Mouse (Mus musculus) erythroblast, adult 5-6 weeks (primary cell): Measurements from ENCODE around the gene Igbp1. TPM values are rescaled to one million over a fixed set of nuclear protein-coding genes. Genes with fewer than 3 reads are reported as not detected.

Source experiments
- total RNA-seq, 2 experiments: library from RNA; stranded (forward) in 1 of 2; stranded (reverse) in 1 of 2; fragments of 150-400 nt in 1 of 2; fragments of 200-764, 138-1000 nt in 1 of 2; gene quantifications; 2 replicates each; pipeline versions ENCODE4 v1.2.3 to v1.2.4; 2015 to 2017; ENCODE audit warnings: low replicate concordance in 2 of 2

Igbp1 gene
- total RNA-seq, 2 experiments from 2014 or later: 18.7 to 22.1 TPM

Other genes starting within 250 kb of the Igbp1 start
- gene Otud6a, start 65.3 kb upstream of the Igbp1 start, total RNA-seq (2015; ENCODE audit: low replicate concordance): not detected in 2 replicates
- not detected in 2 replicates for gene Otud6a, start 65.3 kb upstream of the Igbp1 start, total RNA-seq (2017; ENCODE audit: low replicate concordance)
- gene Awat2, start 51.6 kb upstream of the Igbp1 start, total RNA-seq (2015; ENCODE audit: low replicate concordance): not detected in 2 replicates
- not detected in 2 replicates for gene Awat2, start 51.6 kb upstream of the Igbp1 start, total RNA-seq (2017; ENCODE audit: low replicate concordance)
- not detected in 2 replicates for gene Dgat2l6, start 30.5 kb downstream of the Igbp1 start, total RNA-seq (2015; ENCODE audit: low replicate concordance)
- gene Dgat2l6, start 30.5 kb downstream of the Igbp1 start, total RNA-seq (2017; ENCODE audit: low replicate concordance): not detected in 2 replicates
- not detected in 2 replicates for gene Awat1, start 78.0 kb downstream of the Igbp1 start, total RNA-seq (2015; ENCODE audit: low replicate concordance)
- not detected in 2 replicates for gene Awat1, start 78.0 kb downstream of the Igbp1 start, total RNA-seq (2017; ENCODE audit: low replicate concordance)
- gene P2ry4, start 100.6 kb downstream of the Igbp1 start, total RNA-seq (2015; ENCODE audit: low replicate concordance): not detected in 2 replicates
- gene P2ry4, start 100.6 kb downstream of the Igbp1 start, total RNA-seq (2017; ENCODE audit: low replicate concordance): 0.14 TPM in 1 of 2 replicates, not detected in the other
- not detected in 2 replicates for gene Arr3, start 111.2 kb downstream of the Igbp1 start, total RNA-seq (2015; ENCODE audit: low replicate concordance)
- not detected in 2 replicates for gene Arr3, start 111.2 kb downstream of the Igbp1 start, total RNA-seq (2017; ENCODE audit: low replicate concordance)
- gene Kif4, start 131.4 kb downstream of the Igbp1 start, total RNA-seq (2015; ENCODE audit: low replicate concordance): 17.3 and 25.9 TPM in 2 replicates
- gene Kif4, start 131.4 kb downstream of the Igbp1 start, total RNA-seq (2017; ENCODE audit: low replicate concordance): 32.5 and 45.0 TPM in 2 replicates
- 31.6 and 33.2 TPM in 2 replicates for gene Pdzd11, start 132.3 kb downstream of the Igbp1 start, total RNA-seq (2015; ENCODE audit: low replicate concordance)
- 7.6 and 10.2 TPM in 2 replicates for gene Pdzd11, start 132.3 kb downstream of the Igbp1 start, total RNA-seq (2017; ENCODE audit: low replicate concordance)
- gene Gdpd2, start 235.6 kb downstream of the Igbp1 start, total RNA-seq (2015; ENCODE audit: low replicate concordance): not detected in 2 replicates
- 4.2 TPM in 1 of 2 replicates, not detected in the other for gene Gdpd2, start 235.6 kb downstream of the Igbp1 start, total RNA-seq (2017; ENCODE audit: low replicate concordance)